Mouse (Mus musculus): ENCODE results near the gene Prkd3. TPM values are rescaled to one million over a fixed set of nuclear protein-coding genes. Genes with fewer than 3 reads are reported as not detected.

Prkd3 gene
- polyA plus RNA-seq, 1 experiment from 2014 or later: 10.3 TPM

GRCm38 (mm10) chr17:79019726-79020207 is 849 bp downstream of the Prkd3 start:
- ATAC-seq: no peak; the same call in 1 of the 2 replicates
- H3K9me3 ChIP-seq (replicated peaks; ENCODE audit: control insufficient read depth, low read length, poor library complexity, severe bottlenecking): no peaks in the 10 kb centered on the region
- H3K4me2 ChIP-seq (ENCODE audit: low read length): peak overlapping the region; percentile 67
- H3K27me3 ChIP-seq (ENCODE audit: control insufficient read depth, insufficient read depth, low read depth, low read length): no peaks in the 10 kb centered on the region; the same call in 1 of the 2 replicates
- H3K36me3 ChIP-seq (ENCODE audit: control insufficient read depth, insufficient read depth, low read length): no peaks in the 10 kb centered on the region
- WGBS: under 1% methylated on average over 18 of the region's 18 CpGs
- peak overlapping the region; percentile 85 for H3K4me3 ChIP-seq (ENCODE audit: low read depth, low read length)
- peaks cover 3% of the 10 kb centered on the region; the same call in 1 of the 2 replicates for H3K4me1 ChIP-seq (ENCODE audit: control insufficient read depth, insufficient read depth, low read length)
- H3K9ac ChIP-seq (ENCODE audit: low read depth, low read length): peak overlapping the region; percentile 69
- H3K27ac ChIP-seq (ENCODE audit: low read length): no peak overlapping the region; the same call in 1 of the 2 replicates

- no peak for ATAC-seq
- no peak overlapping the region for H3K4me3 ChIP-seq (ENCODE audit: low read depth, low read length)
- H3K4me1 ChIP-seq (ENCODE audit: control insufficient read depth, insufficient read depth, low read length): peaks cover 3% of the 10 kb centered on the region; the same call in 1 of the 2 replicates
- no peaks in the 10 kb centered on the region for H3K9me3 ChIP-seq (replicated peaks; ENCODE audit: control insufficient read depth, low read length, poor library complexity, severe bottlenecking)
- H3K9ac ChIP-seq (ENCODE audit: low read depth, low read length): no peak overlapping the region
- WGBS: 55% methylated on average over 9 of the region's 9 CpGs
- H3K27me3 ChIP-seq (ENCODE audit: control insufficient read depth, insufficient read depth, low read depth, low read length): no peaks in the 10 kb centered on the region; the same call in 1 of the 2 replicates
- no peaks in the 10 kb centered on the region for H3K36me3 ChIP-seq (ENCODE audit: control insufficient read depth, insufficient read depth, low read length)
- 0 out of 2 replicates have a peak overlapping the region, but pooled peaks have one; percentile 28 for H3K4me2 ChIP-seq (ENCODE audit: low read length)
- no peak overlapping the region for H3K27ac ChIP-seq (ENCODE audit: low read length)
These were observed 2.2 kb downstream of the Prkd3 start for GRCm38 (mm10) chr17:79018422-79018821.

GRCm38 (mm10) chr17:79015831-79016230 is 4.8 kb downstream of the Prkd3 start:
- ATAC-seq: no peak
- Histone ChIP-seq H3K9ac (ENCODE audit: low read depth, low read length) (no peak overlapping the region), H3K9me3 (replicated peaks; ENCODE audit: control insufficient read depth, low read length, poor library complexity, severe bottlenecking) (no peaks in the 10 kb centered on the region), H3K36me3 (ENCODE audit: control insufficient read depth, insufficient read depth, low read length) (no peaks in the 10 kb centered on the region), H3K4me2 (ENCODE audit: low read length) (no peak overlapping the region), H3K27me3 (ENCODE audit: control insufficient read depth, insufficient read depth, low read depth, low read length) (no peaks in the 10 kb centered on the region), H3K4me3 (ENCODE audit: low read depth, low read length) (no peak overlapping the region), H3K27ac (ENCODE audit: low read length) (no peak overlapping the region), H3K4me1 (ENCODE audit: control insufficient read depth, insufficient read depth, low read length) (peaks cover 3% of the 10 kb centered on the region; the same call in 1 of the 2 replicates)
- WGBS: 82% methylated on average over 10 of the region's 10 CpGs

- ATAC-seq: no peak
These were observed 5.5 kb downstream of the Prkd3 start for GRCm38 (mm10) chr17:79014911-79015685.

GRCm38 (mm10) chr17:79013625-79014024 is 7.0 kb downstream of the Prkd3 start:
- 95% methylated on average over 2 of the region's 2 CpGs for WGBS
- H3K4me2 ChIP-seq (ENCODE audit: low read length): no peak overlapping the region
- no peak overlapping the region for H3K27ac ChIP-seq (ENCODE audit: low read length)
- H3K9me3 ChIP-seq (replicated peaks; ENCODE audit: control insufficient read depth, low read length, poor library complexity, severe bottlenecking): no peaks in the 10 kb centered on the region
- H3K4me3 ChIP-seq (ENCODE audit: low read depth, low read length): no peak overlapping the region
- no peaks in the 10 kb centered on the region for H3K27me3 ChIP-seq (ENCODE audit: control insufficient read depth, insufficient read depth, low read depth, low read length)
- ATAC-seq: no peak
- no peaks in the 10 kb centered on the region for H3K36me3 ChIP-seq (ENCODE audit: control insufficient read depth, insufficient read depth, low read length)
- no peak overlapping the region for H3K9ac ChIP-seq (ENCODE audit: low read depth, low read length)
- H3K4me1 ChIP-seq (ENCODE audit: control insufficient read depth, insufficient read depth, low read length): no peaks in the 10 kb centered on the region

More at GRCm38 (mm10) chr17:79014911-79015685, 5.5 kb downstream of the Prkd3 start:
- Histone ChIP-seq H3K27ac (ENCODE audit: low read length) (no peak overlapping the region), H3K4me3 (ENCODE audit: low read depth, low read length) (no peak overlapping the region), H3K27me3 (ENCODE audit: control insufficient read depth, insufficient read depth, low read depth, low read length) (no peaks in the 10 kb centered on the region), H3K4me2 (ENCODE audit: low read length) (no peak overlapping the region), H3K36me3 (ENCODE audit: control insufficient read depth, insufficient read depth, low read length) (no peaks in the 10 kb centered on the region), H3K9me3 (replicated peaks; ENCODE audit: control insufficient read depth, low read length, poor library complexity, severe bottlenecking) (no peaks in the 10 kb centered on the region), H3K9ac (ENCODE audit: low read depth, low read length) (no peak overlapping the region), H3K4me1 (ENCODE audit: control insufficient read depth, insufficient read depth, low read length) (peaks cover 3% of the 10 kb centered on the region; the same call in 1 of the 2 replicates)
- 92% methylated on average over 2 of the region's 2 CpGs for WGBS

- Histone ChIP-seq H3K4me3 (ENCODE audit: low read depth, low read length) (no peak overlapping the region), H3K27me3 (ENCODE audit: control insufficient read depth, insufficient read depth, low read depth, low read length) (no peaks in the 10 kb centered on the region), H3K9me3 (replicated peaks; ENCODE audit: control insufficient read depth, low read length, poor library complexity, severe bottlenecking) (no peaks in the 10 kb centered on the region), H3K36me3 (ENCODE audit: control insufficient read depth, insufficient read depth, low read length) (no peaks in the 10 kb centered on the region), H3K4me1 (ENCODE audit: control insufficient read depth, insufficient read depth, low read length) (no peaks in the 10 kb centered on the region), H3K9ac (ENCODE audit: low read depth, low read length) (no peak overlapping the region), H3K4me2 (ENCODE audit: low read length) (no peak overlapping the region), H3K27ac (ENCODE audit: low read length) (no peak overlapping the region)
- 100% methylated on average over 4 of the region's 4 CpGs for WGBS
- no peak for ATAC-seq
These were observed 20.8 kb downstream of the Prkd3 start for GRCm38 (mm10) chr17:78999745-79000270.

GRCm38 (mm10) chr17:78999189-78999588 is 21.4 kb downstream of the Prkd3 start:
- Histone ChIP-seq H3K36me3 (ENCODE audit: control insufficient read depth, insufficient read depth, low read length) (no peaks in the 10 kb centered on the region), H3K9ac (ENCODE audit: low read depth, low read length) (no peak overlapping the region), H3K4me1 (ENCODE audit: control insufficient read depth, insufficient read depth, low read length) (no peaks in the 10 kb centered on the region), H3K9me3 (replicated peaks; ENCODE audit: control insufficient read depth, low read length, poor library complexity, severe bottlenecking) (no peaks in the 10 kb centered on the region), H3K27me3 (ENCODE audit: control insufficient read depth, insufficient read depth, low read depth, low read length) (no peaks in the 10 kb centered on the region), H3K4me3 (ENCODE audit: low read depth, low read length) (no peak overlapping the region), H3K4me2 (ENCODE audit: low read length) (no peak overlapping the region), H3K27ac (ENCODE audit: low read length) (no peak overlapping the region)
- no peak for ATAC-seq
- 97% methylated on average over 3 of the region's 3 CpGs for WGBS

- no peak overlapping the region for H3K4me2 ChIP-seq (ENCODE audit: low read length)
- no peaks in the 10 kb centered on the region for H3K4me1 ChIP-seq (ENCODE audit: control insufficient read depth, insufficient read depth, low read length)
- WGBS: 97% methylated on average over 2 of the region's 2 CpGs
- no peak overlapping the region for H3K9ac ChIP-seq (ENCODE audit: low read depth, low read length)
- H3K4me3 ChIP-seq (ENCODE audit: low read depth, low read length): no peak overlapping the region
- H3K27ac ChIP-seq (ENCODE audit: low read length): no peak overlapping the region
- H3K36me3 ChIP-seq (ENCODE audit: control insufficient read depth, insufficient read depth, low read length): no peaks in the 10 kb centered on the region
- ATAC-seq: no peak
- no peaks in the 10 kb centered on the region for H3K9me3 ChIP-seq (replicated peaks; ENCODE audit: control insufficient read depth, low read length, poor library complexity, severe bottlenecking)
- no peaks in the 10 kb centered on the region for H3K27me3 ChIP-seq (ENCODE audit: control insufficient read depth, insufficient read depth, low read depth, low read length)
These were observed 22.5 kb downstream of the Prkd3 start for GRCm38 (mm10) chr17:78998130-78998529.
